Mouse (Mus musculus) heart, embryonic 11.5 days (tissue): ENCODE measurements around the gene Parp11. TPM values are rescaled to one million over a fixed set of nuclear protein-coding genes. Genes with fewer than 3 reads are reported as not detected.

Experiments
- ATAC-seq: fragments of 200-750 bp; cut with Nextera tagmentation; replicated peaks from 2 replicates; pipeline ENCODE4 v1.8.0; 2017; ENCODE audit warnings: moderate library complexity; ENCODE audit not compliant: insufficient number of reproducible peaks, low FRiP score, low TSS enrichment
- H3K27ac ChIP-seq: fragments of 300-500 bp; sonication (generic); 2 replicates; pipeline ENCODE4 v1.5.1; 2014; ENCODE audit warnings: mild to moderate bottlenecking, low read depth, low read length
- H3K27me3 ChIP-seq: fragments of 300-500 bp; sonication (generic); 2 replicates; pipeline ENCODE4 v1.6.1; 2014; ENCODE audit warnings: mild to moderate bottlenecking, low read length, mixed read lengths; ENCODE audit not compliant: control insufficient read depth, insufficient read depth
- H3K36me3 ChIP-seq: fragments of 300-500 bp; sonication (generic); 2 replicates; pipeline ENCODE4 v1.6.1; 2014; ENCODE audit warnings: mild to moderate bottlenecking, low read length, moderate library complexity, mixed read lengths; ENCODE audit not compliant: control insufficient read depth, insufficient read depth
- H3K4me1 ChIP-seq: fragments of 300-500 bp; sonication (generic); 2 replicates; pipeline ENCODE4 v1.6.1; 2014; ENCODE audit warnings: low read length; ENCODE audit not compliant: control insufficient read depth, insufficient read depth
- H3K4me2 ChIP-seq: fragments of 300-500 bp; sonication (generic); 2 replicates; pipeline ENCODE4 v1.6.1; 2014; ENCODE audit warnings: mild to moderate bottlenecking, moderate library complexity
- H3K4me3 ChIP-seq: fragments of 300-500 bp; sonication (generic); 2 replicates; pipeline ENCODE4 v1.5.1; 2014; ENCODE audit warnings: low read depth, low read length
- H3K9ac ChIP-seq: fragments of 300-500 bp; sonication (generic); 2 replicates; pipeline ENCODE4 v1.6.1; 2014; ENCODE audit warnings: mild to moderate bottlenecking, low read depth, low read length, moderate library complexity
- H3K9me3 ChIP-seq: fragments of 300-500 bp; sonication (generic); replicated peaks from 2 replicates; pipeline ENCODE4 v1.6.1; 2016; ENCODE audit warnings: low read length; ENCODE audit not compliant: control insufficient read depth
- WGBS: fragments of 180-500 bp; shearing (Covaris S2); extraction: QIAGEN DNeasy Blood & Tissue Kit; methylation state at CpG from one replicate; pipeline ENCODE4 v1.1.7; 2014; ENCODE audit not compliant: insufficient replicate concordance; 5-methylcytosine and 5-hydroxymethylcytosine counted together
- polyA plus RNA-seq: library from polyadenylated mRNA; unstranded; fragments of >200 nt; fragmentation: Nextera tagmentation; extraction: Ambion mirVana; gene quantifications from 2 replicates; pipeline ENCODE4 v1.2.1, GENCODE M21; 2014

The Parp11 gene
- polyA plus RNA-seq, 1 experiment from 2014 or later = 19.9 TPM

GRCm38 (mm10) chr6:127463273-127464001 is 16.8 kb downstream of the Parp11 start:
- Histone ChIP-seq H3K4me2 (no peak overlapping the region), H3K9me3 (no peaks in the 10 kb centered on the region), H3K9ac (no peak overlapping the region), H3K4me3 (no peak overlapping the region), H3K27me3 (no peaks in the 10 kb centered on the region), H3K4me1 (no peaks in the 10 kb centered on the region), H3K36me3 (no peaks in the 10 kb centered on the region), H3K27ac (no peak overlapping the region)
- WGBS = 56% methylated on average over 21 of the region's 21 CpGs
- no peak for ATAC-seq

- Histone ChIP-seq H3K4me1 (no peaks in the 10 kb centered on the region), H3K9me3 (no peaks in the 10 kb centered on the region), H3K27me3 (no peaks in the 10 kb centered on the region), H3K9ac (no peak overlapping the region), H3K27ac (no peak overlapping the region), H3K4me3 (no peak overlapping the region), H3K36me3 (no peaks in the 10 kb centered on the region), H3K4me2 (no peak overlapping the region)
- 81% methylated on average over 7 of the region's 7 CpGs for WGBS
- no peak for ATAC-seq
Measured at GRCm38 (mm10) chr6:127464523-127464922, 17.9 kb downstream of the Parp11 start.

- H3K27me3 ChIP-seq = no peaks in the 10 kb centered on the region
- no peak overlapping the region for H3K4me3 ChIP-seq
- ATAC-seq = no peak
- H3K27ac ChIP-seq = no peak overlapping the region
- no peaks in the 10 kb centered on the region for H3K4me1 ChIP-seq
- H3K9ac ChIP-seq = no peak overlapping the region
- no peaks in the 10 kb centered on the region for H3K9me3 ChIP-seq
- no peak overlapping the region for H3K4me2 ChIP-seq
- no peaks in the 10 kb centered on the region for H3K36me3 ChIP-seq
- WGBS = 78% methylated on average over 4 of the region's 4 CpGs
Measured at GRCm38 (mm10) chr6:127466749-127467310, 20.2 kb downstream of the Parp11 start.

GRCm38 (mm10) chr6:127472078-127472477 is 25.4 kb downstream of the Parp11 start:
- H3K4me3 ChIP-seq = no peak overlapping the region
- no peak for ATAC-seq
- H3K27ac ChIP-seq = no peak overlapping the region
- no peaks in the 10 kb centered on the region for H3K4me1 ChIP-seq
- WGBS = 51% methylated on average over 4 of the region's 4 CpGs
- peaks cover 3% of the 10 kb centered on the region; the same call in 1 of the 2 replicates for H3K36me3 ChIP-seq
- no peaks in the 10 kb centered on the region for H3K9me3 ChIP-seq
- H3K27me3 ChIP-seq = no peaks in the 10 kb centered on the region
- H3K4me2 ChIP-seq = no peak overlapping the region
- H3K9ac ChIP-seq = no peak overlapping the region

GRCm38 (mm10) chr6:127473961-127474360 is 27.3 kb downstream of the Parp11 start:
- H3K9me3 ChIP-seq = no peaks in the 10 kb centered on the region
- no peak overlapping the region for H3K9ac ChIP-seq
- no peaks in the 10 kb centered on the region for H3K27me3 ChIP-seq
- ATAC-seq = no peak
- H3K4me3 ChIP-seq = no peak overlapping the region
- H3K27ac ChIP-seq = no peak overlapping the region
- H3K4me2 ChIP-seq = no peak overlapping the region
- 74% methylated on average over 8 of the region's 8 CpGs for WGBS
- H3K36me3 ChIP-seq = peaks cover 3% of the 10 kb centered on the region; the same call in 1 of the 2 replicates
- H3K4me1 ChIP-seq = no peaks in the 10 kb centered on the region

GRCm38 (mm10) chr6:127475231-127475630 is 28.6 kb downstream of the Parp11 start:
- no peaks in the 10 kb centered on the region for H3K27me3 ChIP-seq
- H3K9ac ChIP-seq = no peak overlapping the region
- no peaks in the 10 kb centered on the region for H3K4me1 ChIP-seq
- no peak overlapping the region for H3K27ac ChIP-seq
- no peak overlapping the region for H3K4me3 ChIP-seq
- H3K36me3 ChIP-seq = peaks cover 5% of the 10 kb centered on the region
- H3K9me3 ChIP-seq = no peaks in the 10 kb centered on the region
- no peak overlapping the region for H3K4me2 ChIP-seq
- ATAC-seq = no peak
- 64% methylated on average over 3 of the region's 3 CpGs for WGBS

GRCm38 (mm10) chr6:127491046-127491445 is 44.4 kb downstream of the Parp11 start:
- no peak for ATAC-seq
- Histone ChIP-seq H3K9ac (no peak overlapping the region), H3K4me1 (no peaks in the 10 kb centered on the region), H3K4me3 (no peak overlapping the region), H3K9me3 (no peaks in the 10 kb centered on the region), H3K36me3 (no peaks in the 10 kb centered on the region), H3K4me2 (no peak overlapping the region), H3K27me3 (no peaks in the 10 kb centered on the region), H3K27ac (no peak overlapping the region)
- 74% methylated on average over 6 of the region's 6 CpGs for WGBS

GRCm38 (mm10) chr6:127492561-127492960 is 45.9 kb downstream of the Parp11 start:
- WGBS = 67% methylated on average over 4 of the region's 4 CpGs
- ATAC-seq = no peak
- H3K9ac ChIP-seq = no peak overlapping the region
- H3K4me2 ChIP-seq = no peak overlapping the region
- no peak overlapping the region for H3K4me3 ChIP-seq
- H3K9me3 ChIP-seq = no peaks in the 10 kb centered on the region
- H3K4me1 ChIP-seq = no peaks in the 10 kb centered on the region
- H3K27ac ChIP-seq = no peak overlapping the region
- no peaks in the 10 kb centered on the region for H3K36me3 ChIP-seq
- H3K27me3 ChIP-seq = no peaks in the 10 kb centered on the region

GRCm38 (mm10) chr6:127493750-127494149 is 47.1 kb downstream of the Parp11 start:
- H3K4me2 ChIP-seq = no peak overlapping the region
- no peaks in the 10 kb centered on the region for H3K36me3 ChIP-seq
- WGBS = 77% methylated on average over 13 of the region's 13 CpGs
- H3K27me3 ChIP-seq = no peaks in the 10 kb centered on the region
- no peak overlapping the region for H3K9ac ChIP-seq
- no peaks in the 10 kb centered on the region for H3K9me3 ChIP-seq
- H3K4me3 ChIP-seq = no peak overlapping the region
- no peaks in the 10 kb centered on the region for H3K4me1 ChIP-seq
- no peak overlapping the region for H3K27ac ChIP-seq
- no peak for ATAC-seq
